ENCODE assay signal across 47 mouse cellular contexts in genomic region chrX:48893946-48894345, GRCm38 (mm10). TPM values are rescaled to one million over a fixed set of nuclear protein-coding genes. Genes with fewer than 3 reads are reported as not detected.
"Had no signal": no experiment of that assay in that cellular context is flagged by ENCODE, and none has a peak within 500 bp of the region (broad histone marks: within the 10 kb centered on the region; RNA-seq: fewer than 3 reads in every experiment).

No protein-coding gene starts in this region.

- H3K4me1 ChIP-seq: limb, embryonic 10.5 days; limb, embryonic 12.5 days; limb, embryonic 13.5 days; limb, embryonic 15.5 days; liver, embryonic 12.5 days; liver, embryonic 13.5 days; liver, embryonic 15.5 days; lung, embryonic 15.5 days; megakaryocyte, embryonic 14.5 days; midbrain, embryonic 12.5 days; midbrain, embryonic 13.5 days; midbrain, embryonic 15.5 days; neural tube, embryonic 12.5 days; neural tube, embryonic 13.5 days had no signal

- ATAC-seq: liver, embryonic 12.5 days; liver, postnatal 0 days; lung, postnatal 0 days; midbrain, embryonic 13.5 days; midbrain, embryonic 15.5 days; midbrain, embryonic 16.5 days had no signal

- H3K9ac ChIP-seq: limb, embryonic 12.5 days; limb, embryonic 13.5 days; limb, embryonic 15.5 days; liver, embryonic 12.5 days; liver, embryonic 13.5 days; liver, embryonic 14.5 days; liver, embryonic 15.5 days; liver, postnatal 0 days; lung, embryonic 14.5 days; lung, embryonic 15.5 days; midbrain, embryonic 12.5 days; midbrain, embryonic 13.5 days; midbrain, embryonic 15.5 days; neural tube, embryonic 12.5 days; neural tube, embryonic 13.5 days had no signal

- H3K9me3 ChIP-seq: limb, embryonic 10.5 days; limb, embryonic 12.5 days; limb, embryonic 13.5 days; limb, embryonic 15.5 days; liver, embryonic 12.5 days; liver, embryonic 13.5 days; liver, embryonic 15.5 days; lung, embryonic 15.5 days; megakaryocyte, embryonic 14.5 days; midbrain, embryonic 10.5 days; midbrain, embryonic 12.5 days; midbrain, embryonic 13.5 days; midbrain, embryonic 15.5 days; neural tube, embryonic 12.5 days; neural tube, embryonic 13.5 days had no signal

- H3K4me2 ChIP-seq: limb, embryonic 12.5 days; limb, embryonic 13.5 days; limb, embryonic 15.5 days; liver, embryonic 11.5 days; liver, embryonic 12.5 days; liver, embryonic 13.5 days; liver, embryonic 15.5 days; lung, embryonic 14.5 days; lung, embryonic 15.5 days; midbrain, embryonic 11.5 days; midbrain, embryonic 12.5 days; midbrain, embryonic 13.5 days; midbrain, embryonic 15.5 days; neural tube, embryonic 12.5 days; neural tube, embryonic 13.5 days had no signal

- H3K27me3 ChIP-seq: limb, embryonic 12.5 days; limb, embryonic 13.5 days; limb, embryonic 15.5 days; liver, embryonic 12.5 days; liver, embryonic 13.5 days; liver, embryonic 15.5 days; lung, embryonic 15.5 days; midbrain, embryonic 12.5 days; midbrain, embryonic 13.5 days; midbrain, embryonic 15.5 days; neural tube, embryonic 12.5 days; neural tube, embryonic 13.5 days had no signal

- DNase-seq: left cerebral cortex, postnatal 4 days; liver; liver, embryonic 13.5 days; liver, postnatal 0 days; lung, adult 18-20 months; lung, adult 2 months; lung, embryonic 14.5 days; lung, postnatal 10 days; lung, postnatal 14 days; lung, postnatal 36 days; lung, postnatal 4 days; midbrain, embryonic 14.5 days had no signal

- H3K27ac ChIP-seq: limb, embryonic 10.5 days; limb, embryonic 12.5 days; limb, embryonic 13.5 days; limb, embryonic 15.5 days; liver, embryonic 12.5 days; liver, embryonic 13.5 days; liver, embryonic 14.5 days; liver, embryonic 15.5 days; lung, embryonic 15.5 days; macrophage; midbrain, embryonic 10.5 days; midbrain, embryonic 12.5 days; midbrain, embryonic 13.5 days; midbrain, embryonic 15.5 days; neural tube, embryonic 12.5 days; neural tube, embryonic 13.5 days had no signal

- H3K36me3 ChIP-seq: limb, embryonic 10.5 days; limb, embryonic 12.5 days; limb, embryonic 13.5 days; limb, embryonic 15.5 days; liver, embryonic 12.5 days; liver, embryonic 13.5 days; liver, embryonic 15.5 days; lung, embryonic 15.5 days; midbrain, embryonic 10.5 days; midbrain, embryonic 12.5 days; midbrain, embryonic 13.5 days; midbrain, embryonic 15.5 days; neural tube, embryonic 12.5 days; neural tube, embryonic 13.5 days had no signal

- H3K4me3 ChIP-seq: limb, embryonic 10.5 days; limb, embryonic 12.5 days; limb, embryonic 13.5 days; limb, embryonic 15.5 days; liver, embryonic 12.5 days; liver, embryonic 13.5 days; liver, embryonic 15.5 days; lung, embryonic 15.5 days; megakaryocyte, embryonic 14.5 days; midbrain, embryonic 10.5 days; midbrain, embryonic 12.5 days; midbrain, embryonic 13.5 days; midbrain, embryonic 15.5 days; myocyte; neural tube, embryonic 12.5 days; neural tube, embryonic 13.5 days had no signal

RNA-seq across cellular contexts. Expression of gene Gm595, which starts 16.4 kb away (rescaled TPM):
- total RNA-seq: left cerebral cortex, postnatal 10 days; left cerebral cortex, postnatal 14 days; left cerebral cortex, postnatal 25 days; left cerebral cortex, postnatal 36 days; left cerebral cortex, postnatal 4 days; liver, adult 2 months; megakaryocyte progenitor cell, adult 5-6 weeks; megakaryocyte, adult 5-6 weeks; midbrain, postnatal 0 days; monocyte, adult 5-6 weeks had no signal
- polyA plus RNA-seq: limb, embryonic 10.5 days; limb, embryonic 11.5 days; limb, embryonic 12.5 days; limb, embryonic 13.5 days; limb, embryonic 14.5 days; limb, embryonic 15.5 days; liver, adult 2 months; liver, embryonic 16.5 days; lung, adult 2 months; lung, embryonic 14.5 days; lung, embryonic 15.5 days; lung, embryonic 16.5 days; lung, postnatal 0 days; macrophage; midbrain, embryonic 10.5 days; midbrain, embryonic 11.5 days; midbrain, embryonic 12.5 days; midbrain, embryonic 13.5 days; midbrain, embryonic 14.5 days; midbrain, embryonic 15.5 days; midbrain, embryonic 16.5 days; midbrain, postnatal 0 days; myocyte; neural tube, embryonic 11.5 days; neural tube, embryonic 12.5 days; neural tube, embryonic 13.5 days had no signal
